Mouse (Mus musculus): ENCODE measurements around the gene Muc1. TPM values are rescaled to one million over a fixed set of nuclear protein-coding genes. Genes with fewer than 3 reads are reported as not detected.
A peak's percentile ranks its signal among the peaks of the same experiment; 100 is the strongest.

The Muc1 gene
- 1.6 and 1.7 TPM in 2 replicates for polyA plus RNA-seq (2015; fragmentation: Nextera tagmentation; extraction: Ambion mirVana)

- Histone ChIP-seq H3K9me3 (ENCODE audit: control insufficient read depth, low read length) (no peaks in the 10 kb centered on the region), H3K4me2 (ENCODE audit: low read length) (peak within 1 kb of the TSS; percentile 71), H3K9ac (replicated peaks; ENCODE audit: low read depth, low read length) (peak within 1 kb of the TSS; percentile 58), H3K27ac (ENCODE audit: low read length) (peak within 1 kb of the TSS; percentile 89), H3K36me3 (ENCODE audit: control insufficient read depth, insufficient read depth) (0 out of 2 replicates have a peak, but pooled peaks cover 2% of the 10 kb centered on the region), H3K4me3 (replicated peaks; ENCODE audit: low read length) (peak within 1 kb of the TSS; percentile 48), H3K4me1 (replicated peaks; ENCODE audit: control insufficient read depth, insufficient read depth, low read length) (peaks cover 48% of the 10 kb centered on the region), H3K27me3 (replicated peaks; ENCODE audit: control insufficient read depth, insufficient read depth, low read length) (no peaks in the 10 kb centered on the region)
- ATAC-seq: no peak
- WGBS: 36% methylated on average over 10 of the region's 10 CpGs
Measured at GRCm38 (mm10) chr3:89228836-89229235, at the start of gene Muc1. Gene Muc1 (plus strand): TSS chr3:89229057.

DNA sequence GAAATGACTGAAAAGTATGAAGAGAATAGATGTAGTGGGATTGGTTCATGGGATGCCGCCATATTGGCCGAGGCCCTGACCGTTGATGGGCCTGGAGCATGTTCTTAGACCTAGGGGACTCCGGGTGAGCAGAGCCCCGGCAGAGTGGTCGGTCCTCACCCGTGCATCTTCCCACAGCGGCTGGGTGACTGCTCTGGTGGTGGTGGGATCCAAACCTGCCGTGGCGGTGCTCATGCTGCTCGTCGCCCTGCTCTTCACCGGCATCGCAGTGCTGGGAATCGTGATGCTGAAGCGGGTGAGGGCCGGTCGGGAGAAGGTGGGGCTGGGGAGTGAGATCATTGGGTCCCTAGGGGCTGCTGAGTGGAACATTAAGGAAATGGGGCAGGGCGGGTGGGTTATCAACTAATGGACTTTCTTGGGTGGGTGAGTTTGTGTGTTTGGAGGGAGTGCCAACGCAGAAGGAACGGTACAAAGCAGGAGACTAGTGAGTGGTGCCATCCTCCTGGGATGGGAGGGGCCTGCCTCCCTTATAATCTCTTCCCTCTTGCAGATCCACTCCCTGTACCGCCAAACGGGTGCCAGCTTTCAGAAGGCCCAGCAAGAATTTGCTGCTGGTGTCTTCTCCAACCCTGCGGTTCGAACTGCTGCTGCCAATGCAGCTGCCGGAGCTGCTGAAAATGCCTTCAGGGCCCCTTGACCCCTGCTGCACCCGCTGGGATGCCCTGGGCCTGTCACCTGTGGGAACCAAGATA lies 46.9 kb upstream of the Muc1 start:
- H3K4me1 ChIP-seq (replicated peaks; ENCODE audit: control insufficient read depth, insufficient read depth, low read length): peaks cover 29% of the 10 kb centered on the region
- ATAC-seq: no peak
- H3K9me3 ChIP-seq (ENCODE audit: control insufficient read depth, low read length): no peaks in the 10 kb centered on the region
- WGBS: 93% methylated on average over 27 of the region's 27 CpGs
- H3K27me3 ChIP-seq (replicated peaks; ENCODE audit: control insufficient read depth, insufficient read depth, low read length): no peaks in the 10 kb centered on the region
- H3K4me3 ChIP-seq (replicated peaks; ENCODE audit: low read length): no peak overlapping the region
- H3K36me3 ChIP-seq (ENCODE audit: control insufficient read depth, insufficient read depth): peaks cover 11% of the 10 kb centered on the region
- H3K4me2 ChIP-seq (ENCODE audit: low read length): no peak overlapping the region
- H3K27ac ChIP-seq (ENCODE audit: low read length): no peak overlapping the region; the same call in 1 of the 2 replicates
- H3K9ac ChIP-seq (replicated peaks; ENCODE audit: low read depth, low read length): no peak overlapping the region

DNA sequence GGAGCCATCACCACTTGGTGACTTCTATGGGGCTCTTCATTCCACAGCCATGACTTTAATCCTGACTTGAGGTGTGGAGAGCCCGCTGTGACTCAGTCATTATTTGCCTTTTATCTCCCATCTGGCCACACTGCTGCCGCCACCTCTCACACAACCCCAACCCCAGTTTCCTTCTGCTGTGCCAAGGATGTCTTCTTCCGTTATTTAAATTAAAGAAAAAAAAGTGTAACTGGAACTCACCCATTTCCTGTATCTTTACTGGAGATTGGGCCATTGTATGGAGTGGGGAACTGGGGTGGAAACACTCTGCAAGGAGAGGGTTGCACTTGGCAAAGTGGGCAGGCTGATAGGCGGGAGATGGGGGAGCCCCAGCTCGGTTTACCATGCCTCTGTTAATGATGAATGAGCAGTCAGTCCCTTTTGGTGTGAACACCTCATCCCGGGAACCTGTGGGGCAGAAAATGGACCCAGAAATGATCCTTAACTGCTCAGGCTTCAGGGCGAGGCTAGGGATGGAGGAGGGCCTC lies 46.3 kb upstream of the Muc1 start:
- no peaks in the 10 kb centered on the region for H3K9me3 ChIP-seq (ENCODE audit: control insufficient read depth, low read length)
- peaks cover 27% of the 10 kb centered on the region for H3K4me1 ChIP-seq (replicated peaks; ENCODE audit: control insufficient read depth, insufficient read depth, low read length)
- no peaks in the 10 kb centered on the region for H3K27me3 ChIP-seq (replicated peaks; ENCODE audit: control insufficient read depth, insufficient read depth, low read length)
- peak overlapping the region; percentile 93 for H3K4me2 ChIP-seq (ENCODE audit: low read length)
- H3K4me3 ChIP-seq (replicated peaks; ENCODE audit: low read length): peak overlapping the region; percentile 65
- H3K36me3 ChIP-seq (ENCODE audit: control insufficient read depth, insufficient read depth): peaks cover 11% of the 10 kb centered on the region
- 50% methylated on average over 7 of the region's 7 CpGs for WGBS
- peak overlapping the region; percentile 38 for H3K27ac ChIP-seq (ENCODE audit: low read length)
- peak overlapping the region; percentile 89; the same call in 1 of the 2 replicates for H3K9ac ChIP-seq (replicated peaks; ENCODE audit: low read depth, low read length)
- ATAC-seq: peak; percentile 28

DNA sequence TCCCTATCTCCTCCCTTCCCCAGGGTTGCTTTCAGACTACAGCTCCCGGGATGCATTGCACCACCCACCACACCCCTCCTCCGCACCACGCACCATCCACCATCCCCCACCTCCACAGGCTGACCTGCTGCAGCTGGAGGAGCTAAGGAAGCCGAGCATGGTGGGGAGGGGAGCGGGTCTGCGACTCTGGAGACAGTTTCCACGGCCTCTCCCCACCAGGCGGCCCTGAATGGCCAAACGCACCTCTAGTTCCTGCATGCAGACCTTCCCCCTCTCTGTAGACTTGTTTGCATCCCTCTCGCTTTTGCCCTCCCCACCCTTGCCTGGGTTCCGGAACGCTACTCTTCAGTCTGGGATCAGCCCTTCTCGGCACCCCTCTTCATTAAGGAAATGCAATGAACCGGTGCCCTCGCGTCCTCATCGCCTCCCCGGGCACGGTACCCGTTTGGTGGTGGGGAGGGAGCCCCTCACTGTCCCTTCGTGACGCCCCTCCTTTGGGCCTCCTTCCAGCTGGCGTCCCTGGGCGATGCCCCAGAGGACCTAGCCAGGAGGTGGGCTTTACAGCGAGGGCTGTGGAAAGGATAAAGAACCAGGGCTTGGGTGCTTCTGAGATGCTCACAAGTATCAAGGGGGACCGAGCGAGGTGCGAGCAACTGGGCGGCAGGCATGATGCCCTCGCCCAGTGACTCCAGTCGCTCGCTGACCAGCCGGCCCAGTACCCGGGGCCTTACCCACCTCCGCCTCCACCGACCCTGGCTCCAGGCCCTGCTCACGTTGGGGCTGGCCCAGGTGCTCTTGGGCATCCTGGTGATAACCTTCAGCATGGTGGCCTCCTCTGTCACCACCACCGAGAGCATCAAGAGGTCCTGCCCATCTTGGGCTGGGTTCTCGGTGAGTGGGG lies 45.5 kb upstream of the Muc1 start, which contains the start of gene Fam189b:
TSS of gene Fam189b (plus strand) at position 86 of the 901 bp plus-strand sequence.
- H3K4me1 ChIP-seq (replicated peaks; ENCODE audit: control insufficient read depth, insufficient read depth, low read length): peaks cover 22% of the 10 kb centered on the region
- no peaks in the 10 kb centered on the region for H3K27me3 ChIP-seq (replicated peaks; ENCODE audit: control insufficient read depth, insufficient read depth, low read length)
- H3K9ac ChIP-seq (replicated peaks; ENCODE audit: low read depth, low read length): peak within 1 kb of the TSS; percentile 89
- peak within 1 kb of the TSS; percentile 82 for H3K27ac ChIP-seq (ENCODE audit: low read length)
- 3% methylated on average over 39 of the region's 39 CpGs for WGBS
- peak within 1 kb of the TSS; percentile 93 for H3K4me2 ChIP-seq (ENCODE audit: low read length)
- H3K4me3 ChIP-seq (replicated peaks; ENCODE audit: low read length): peak within 1 kb of the TSS; percentile 65
- ATAC-seq: peak; percentile 96
- H3K9me3 ChIP-seq (ENCODE audit: control insufficient read depth, low read length): no peaks in the 10 kb centered on the region
- peaks cover 11% of the 10 kb centered on the region for H3K36me3 ChIP-seq (ENCODE audit: control insufficient read depth, insufficient read depth)

GRCm38 (mm10) chr3:89183959-89184315 lies 44.9 kb upstream of the Muc1 start:
- Histone ChIP-seq H3K4me3 (replicated peaks; ENCODE audit: low read length) (peak overlapping the region; percentile 65), H3K9ac (replicated peaks; ENCODE audit: low read depth, low read length) (peak overlapping the region; percentile 89), H3K4me2 (ENCODE audit: low read length) (peak overlapping the region; percentile 93), H3K27ac (ENCODE audit: low read length) (peak overlapping the region; percentile 82; the same call in 1 of the 2 replicates), H3K4me1 (replicated peaks; ENCODE audit: control insufficient read depth, insufficient read depth, low read length) (peaks cover 17% of the 10 kb centered on the region), H3K9me3 (ENCODE audit: control insufficient read depth, low read length) (no peaks in the 10 kb centered on the region), H3K27me3 (replicated peaks; ENCODE audit: control insufficient read depth, insufficient read depth, low read length) (no peaks in the 10 kb centered on the region), H3K36me3 (ENCODE audit: control insufficient read depth, insufficient read depth) (peaks cover 11% of the 10 kb centered on the region)
- WGBS: 61% methylated on average over 6 of the region's 6 CpGs
- ATAC-seq: no peak

- Histone ChIP-seq H3K9ac (replicated peaks; ENCODE audit: low read depth, low read length) (no peak overlapping the region), H3K9me3 (ENCODE audit: control insufficient read depth, low read length) (no peaks in the 10 kb centered on the region)
- WGBS: 34% methylated on average over 23 of the region's 23 CpGs
Measured at GRCm38 (mm10) chr3:89187197-89187596, 41.7 kb upstream of the Muc1 start.

GRCm38 (mm10) chr3:89187690-89188477 lies 41.0 kb upstream of the Muc1 start:
- H3K27ac ChIP-seq (ENCODE audit: low read length): no peak overlapping the region
- no peak overlapping the region for H3K4me3 ChIP-seq (replicated peaks; ENCODE audit: low read length)
- H3K36me3 ChIP-seq (ENCODE audit: control insufficient read depth, insufficient read depth): no peaks in the 10 kb centered on the region
- H3K4me1 ChIP-seq (replicated peaks; ENCODE audit: control insufficient read depth, insufficient read depth, low read length): peaks cover 17% of the 10 kb centered on the region
- H3K27me3 ChIP-seq (replicated peaks; ENCODE audit: control insufficient read depth, insufficient read depth, low read length): no peaks in the 10 kb centered on the region
- 52% methylated on average over 18 of the region's 18 CpGs for WGBS
- ATAC-seq: no peak
- no peak overlapping the region for H3K9ac ChIP-seq (replicated peaks; ENCODE audit: low read depth, low read length)
- H3K4me2 ChIP-seq (ENCODE audit: low read length): no peak overlapping the region
- no peaks in the 10 kb centered on the region for H3K9me3 ChIP-seq (ENCODE audit: control insufficient read depth, low read length)

More at GRCm38 (mm10) chr3:89187197-89187596, 41.7 kb upstream of the Muc1 start:
- no peak overlapping the region for H3K4me3 ChIP-seq (replicated peaks; ENCODE audit: low read length)
- peaks cover 17% of the 10 kb centered on the region for H3K4me1 ChIP-seq (replicated peaks; ENCODE audit: control insufficient read depth, insufficient read depth, low read length)
- H3K4me2 ChIP-seq (ENCODE audit: low read length): no peak overlapping the region
- H3K27me3 ChIP-seq (replicated peaks; ENCODE audit: control insufficient read depth, insufficient read depth, low read length): no peaks in the 10 kb centered on the region
- H3K27ac ChIP-seq (ENCODE audit: low read length): no peak overlapping the region
- no peak for ATAC-seq
- H3K36me3 ChIP-seq (ENCODE audit: control insufficient read depth, insufficient read depth): no peaks in the 10 kb centered on the region

GRCm38 (mm10) chr3:89188478-89188875 lies 40.4 kb upstream of the Muc1 start:
- H3K4me2 ChIP-seq (ENCODE audit: low read length): no peak overlapping the region
- no peaks in the 10 kb centered on the region for H3K36me3 ChIP-seq (ENCODE audit: control insufficient read depth, insufficient read depth)
- no peaks in the 10 kb centered on the region for H3K27me3 ChIP-seq (replicated peaks; ENCODE audit: control insufficient read depth, insufficient read depth, low read length)
- no peak overlapping the region for H3K27ac ChIP-seq (ENCODE audit: low read length)
- peaks cover 16% of the 10 kb centered on the region for H3K4me1 ChIP-seq (replicated peaks; ENCODE audit: control insufficient read depth, insufficient read depth, low read length)
- H3K9me3 ChIP-seq (ENCODE audit: control insufficient read depth, low read length): no peaks in the 10 kb centered on the region
- ATAC-seq: no peak
- no peak overlapping the region for H3K9ac ChIP-seq (replicated peaks; ENCODE audit: low read depth, low read length)
- 54% methylated on average over 12 of the region's 12 CpGs for WGBS
- H3K4me3 ChIP-seq (replicated peaks; ENCODE audit: low read length): no peak overlapping the region
